Mouse (Mus musculus): Measurements from ENCODE around the gene Axin2.

DNA sequence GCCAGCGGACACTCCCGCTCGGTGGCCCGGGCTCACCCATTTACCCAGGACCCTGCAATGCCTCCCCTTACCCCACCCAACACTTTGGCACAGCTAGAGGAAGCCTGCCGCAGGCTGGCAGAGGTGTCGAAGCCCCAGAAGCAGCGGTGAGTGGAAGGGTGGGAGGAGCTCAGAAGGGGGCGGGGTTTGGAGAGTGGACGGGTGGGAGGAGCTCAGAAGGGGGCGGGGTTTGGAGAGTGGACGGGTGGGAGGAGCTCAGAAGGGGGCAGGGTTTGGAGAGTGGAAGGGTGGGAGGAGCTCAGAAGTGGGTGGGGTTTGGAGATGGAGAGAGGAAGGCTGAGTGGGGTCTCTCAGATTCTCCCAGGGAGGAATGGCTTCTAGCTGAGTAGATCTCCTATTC lies 23.6 kb downstream of the Axin2 start:
- TF ChIP-seq FLI1 (IDR thresholded peaks at IDR 0.05; ENCODE audit: low read length) (no peak), GATA1 (IDR thresholded peaks at IDR 0.05; ENCODE audit: borderline replicate concordance, low read length) (no peak)

Data from megakaryocyte, embryonic 14.5 days (primary cell).